Mouse (Mus musculus) spleen, adult 2 months (tissue): ENCODE data around the gene Cacna1a.

ENCODE experiments used
- CTCF ChIP-seq: fragments of 200-500 bp; IDR thresholded peaks from 2 replicates; pipeline ENCODE4 v1.5.1; 2011; ENCODE audit warnings: mild to moderate bottlenecking, inconsistent platforms; ENCODE audit not compliant: insufficient read depth, insufficient read length, insufficient replicate concordance; ENCODE audit errors: extremely low read depth
- POLR2A ChIP-seq: fragments of 200-500 bp; IDR thresholded peaks from 2 replicates; pipeline ENCODE4 v1.6.1; 2011; ENCODE audit warnings: low read depth, low read length, inconsistent platforms

- no peak for TF ChIP-seq POLR2A
- TF ChIP-seq CTCF, result no peak
Observed at GRCm38 (mm10) chr8:84686191-84687002, 298.2 kb downstream of the Cacna1a start, which contains the start of gene Trmt1.
